Comparison of ENCODE assay signal across 9 mouse cellular contexts in genomic region chr8:125996980-125997379, GRCm38 (mm10). TPM values are rescaled to one million over a fixed set of nuclear protein-coding genes. Genes with fewer than 3 reads are reported as not detected.
DNase-seq lines count a peak whose midpoint lies in the region; ATAC-seq and TF ChIP-seq lines count a peak whose summit lies in the region.
"Had no signal": no experiment of that assay in that cellular context is flagged by ENCODE, and none has a peak within 500 bp of the region (broad histone marks: within the 10 kb centered on the region; RNA-seq: fewer than 3 reads in every experiment).

No protein-coding gene starts in this region.

- H3K9me3 ChIP-seq in embryonic facial prominence, embryonic 13.5 days, result no peaks in the 10 kb centered on the region
- H3K9me3 ChIP-seq in neural tube, embryonic 14.5 days (ENCODE audit: control insufficient read depth, low read length), result no peaks in the 10 kb centered on the region
- H3K9me3 ChIP-seq: heart, embryonic 12.5 days had no signal

- peaks cover 43% of the 10 kb centered on the region for H3K4me1 ChIP-seq in embryonic facial prominence, embryonic 13.5 days
- H3K4me1 ChIP-seq in kidney, adult 2 months (ENCODE audit: control insufficient read depth, insufficient read depth, low read length), result peaks cover 5% of the 10 kb centered on the region; the same call in 1 of the 2 replicates
- H3K4me1 ChIP-seq in neural tube, embryonic 14.5 days (ENCODE audit: control insufficient read depth, insufficient read depth, low read length), result peaks cover 13% of the 10 kb centered on the region; the same call in 1 of the 2 replicates

- peaks cover 52% of the 10 kb centered on the region for H3K27me3 ChIP-seq in embryonic facial prominence, embryonic 13.5 days
- H3K27me3 ChIP-seq in kidney, adult 2 months (replicated peaks; ENCODE audit: control insufficient read depth, insufficient read depth, low read length), result no peaks in the 10 kb centered on the region
- peaks cover 13% of the 10 kb centered on the region for H3K27me3 ChIP-seq in neural tube, embryonic 14.5 days (ENCODE audit: control insufficient read depth, insufficient read depth, low read length)

- H3K36me3 ChIP-seq in embryonic facial prominence, embryonic 13.5 days, result no peaks in the 10 kb centered on the region
- H3K36me3 ChIP-seq in kidney, adult 2 months (ENCODE audit: control insufficient read depth, insufficient read depth, low read length), result no peaks in the 10 kb centered on the region
- no peaks in the 10 kb centered on the region for H3K36me3 ChIP-seq in neural tube, embryonic 14.5 days (ENCODE audit: control insufficient read depth, insufficient read depth, low read length)
- H3K36me3 ChIP-seq: heart, embryonic 12.5 days had no signal

- no peak for TF ChIP-seq POLR2A in kidney, adult 2 months (IDR thresholded peaks at IDR 0.05; ENCODE audit: low read depth, low read length)

- H3K4me2 ChIP-seq in embryonic facial prominence, embryonic 13.5 days, result peak overlapping the region; percentile 91
- H3K4me2 ChIP-seq in neural tube, embryonic 14.5 days (ENCODE audit: low read depth, low read length), result peak overlapping the region; percentile 86

- no peak for TF ChIP-seq CTCF in kidney, adult 2 months (conservative IDR thresholded peaks at IDR 0.05; ENCODE audit: insufficient read depth, insufficient read length, low read depth, low read length)

- no peak for ATAC-seq in embryonic facial prominence, embryonic 13.5 days (ENCODE audit: insufficient number of reproducible peaks, insufficient read depth, low FRiP score, low TSS enrichment, low read depth)
- ATAC-seq in neural tube, embryonic 14.5 days (ENCODE audit: low read depth), result no peak

- DNase-seq in kidney, adult 18-20 months, result peak; percentile 27
- no peak for DNase-seq in kidney, postnatal 25 days
- peak; percentile 35 for DNase-seq in kidney, adult 2 months
- no peak for DNase-seq in heart, adult 8-10 months (ENCODE audit: low spot score)
- DNase-seq in testis, postnatal 14 days (ENCODE audit: low spot score), result no peak
- DNase-seq in heart, adult 9 months (ENCODE audit: low spot score in 2 of 2), result no peak

- H3K27ac ChIP-seq in embryonic facial prominence, embryonic 13.5 days, result no peak overlapping the region
- H3K27ac ChIP-seq in kidney, adult 2 months (ENCODE audit: insufficient read depth, low read depth, low read length), result peak overlapping the region; percentile 29
- H3K27ac ChIP-seq in neural tube, embryonic 14.5 days (ENCODE audit: low read depth, low read length), result no peak overlapping the region

- H3K4me3 ChIP-seq in embryonic facial prominence, embryonic 13.5 days, result peak overlapping the region; percentile 56
- peak overlapping the region; percentile 29 for H3K4me3 ChIP-seq in kidney, adult 2 months (ENCODE audit: insufficient read depth, low read depth, low read length)
- peak overlapping the region; percentile 52 for H3K4me3 ChIP-seq in neural tube, embryonic 14.5 days (ENCODE audit: low read depth, low read length)
- H3K4me3 ChIP-seq: heart, embryonic 12.5 days had no signal

- H3K9ac ChIP-seq in embryonic facial prominence, embryonic 13.5 days, result peak overlapping the region; percentile 44; the same call in 1 of the 2 replicates
- H3K9ac ChIP-seq in neural tube, embryonic 14.5 days (replicated peaks; ENCODE audit: low read depth, low read length), result 0 out of 2 replicates have a peak overlapping the region, but pooled peaks have one; percentile 22
- H3K9ac ChIP-seq: heart, embryonic 12.5 days had no signal

- WGBS in embryonic facial prominence, embryonic 13.5 days, result 20% methylated on average over 6 of the region's 6 CpGs
- WGBS in kidney, adult 2 months, result 32% methylated on average over 6 of the region's 6 CpGs
- WGBS in neural tube, embryonic 14.5 days, result 30% methylated on average over 6 of the region's 6 CpGs

RNA-seq across cellular contexts. Expression of gene Kcnk1, which starts 2.0 kb away (rescaled TPM):
- polyA plus RNA-seq in embryonic facial prominence, embryonic 13.5 days (2015; fragmentation: Nextera tagmentation; extraction: Ambion mirVana), result 19.8 and 22.2 TPM in 2 replicates
- 91.2 and 123 TPM in 2 replicates for polyA plus RNA-seq in kidney, adult 2 months (2012; rRNA removed)
- 17.0 and 23.7 TPM in 2 replicates for polyA plus RNA-seq in neural tube, embryonic 14.5 days (2014; fragmentation: Nextera tagmentation; extraction: Ambion mirVana)
- 1 to 10 TPM in 2 of 4 experiments, under 1 TPM in 2; 0.27 to 1.6 (median 0.78) TPM for total RNA-seq in heart, adult 8-10 months (2022)

Comparison
In these comparisons a context has a peak if more than half of its experiments do, and no peak if none do; other contexts are left out.
1. DNase-seq: peak in kidney, adult 18-20 months (single experiment) and kidney, adult 2 months (single experiment); none in kidney, postnatal 25 days (0 of 2), heart, adult 8-10 months (single experiment), testis, postnatal 14 days (single experiment) and heart, adult 9 months (0 of 2).
2. Peak in every context shown above with its lines, with median percentiles within 50 percentile points of each other: H3K4me3 ChIP-seq.